Mouse (Mus musculus) hindbrain, embryonic 10.5 days (tissue): Measurements from ENCODE around the gene Mrpl57. TPM values are rescaled to one million over a fixed set of nuclear protein-coding genes. Genes with fewer than 3 reads are reported as not detected.

Experiments
- DNase-seq: peaks from one replicate; pipeline ENCODE4 v3.0.0-alpha.2; 2017; ENCODE audit warnings: low spot score
- H3K27ac ChIP-seq: fragments of 300-500 bp; sonication (generic); 2 replicates; pipeline ENCODE4 v1.5.1; 2016; ENCODE audit warnings: mild to moderate bottlenecking, moderate library complexity
- H3K27me3 ChIP-seq: fragments of 300-500 bp; sonication (generic); 2 replicates; pipeline ENCODE4 v1.6.1; 2016; ENCODE audit warnings: mild to moderate bottlenecking; ENCODE audit not compliant: poor library complexity, insufficient read depth, severe bottlenecking
- H3K36me3 ChIP-seq: fragments of 300-500 bp; sonication (generic); 2 replicates; pipeline ENCODE4 v1.6.1; 2016; ENCODE audit warnings: mild to moderate bottlenecking, moderate library complexity
- H3K4me1 ChIP-seq: fragments of 300-500 bp; sonication (generic); replicated peaks from 2 replicates; pipeline ENCODE4 v1.6.1; 2016; ENCODE audit warnings: mild to moderate bottlenecking
- H3K4me3 ChIP-seq: fragments of 300-500 bp; sonication (generic); 2 replicates; pipeline ENCODE4 v1.5.1; 2016; ENCODE audit warnings: mild to moderate bottlenecking, moderate library complexity
- H3K9me3 ChIP-seq: fragments of 300-500 bp; sonication (generic); 2 replicates; pipeline ENCODE4 v1.6.1; 2016; ENCODE audit warnings: mild to moderate bottlenecking, moderate library complexity
- WGBS: fragments of 180-500 bp; shearing (Covaris S2); methylation state at CpG from one replicate; pipeline ENCODE4 v1.1.7; 2016; 5-methylcytosine and 5-hydroxymethylcytosine counted together
- polyA plus RNA-seq: library from polyadenylated mRNA; unstranded; fragments of >200 nt; fragmentation: Nextera tagmentation; extraction: Ambion mirVana; gene quantifications from 2 replicates; pipeline ENCODE4 v1.2.1, GENCODE M21; 2016

Gene Mrpl57
- polyA plus RNA-seq, 1 experiment from 2014 or later: 161 TPM

GRCm38 (mm10) chr14:57866676-57867276 is 40.7 kb downstream of the Mrpl57 start:
- 96% methylated on average over 3 of the region's 3 CpGs for WGBS
- H3K27me3 ChIP-seq: no peaks in the 10 kb centered on the region
- H3K4me3 ChIP-seq: no peak overlapping the region
- H3K9me3 ChIP-seq: no peaks in the 10 kb centered on the region
- H3K36me3 ChIP-seq: peaks cover 68% of the 10 kb centered on the region
- H3K27ac ChIP-seq: no peak overlapping the region
- no peak for DNase-seq
- no peaks in the 10 kb centered on the region for H3K4me1 ChIP-seq

DNA sequence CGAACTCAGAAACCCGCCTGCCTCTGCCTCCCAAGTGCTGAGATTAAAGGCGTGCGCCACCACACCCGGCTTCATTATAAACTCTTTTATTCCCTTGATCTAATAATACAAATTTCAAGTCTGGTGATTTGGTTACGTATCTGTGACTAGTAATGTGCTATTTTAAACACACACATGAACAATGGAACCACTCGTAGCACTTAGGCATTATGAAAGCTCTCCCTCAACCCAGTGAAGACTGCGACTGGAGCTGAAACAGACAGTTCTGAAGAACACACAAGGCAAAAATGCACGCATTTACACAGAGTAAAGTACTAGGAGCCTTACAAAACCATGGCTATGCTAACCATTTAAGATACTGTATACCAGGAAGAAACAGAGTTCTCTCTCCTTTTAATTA is 51.9 kb downstream of the Mrpl57 start:
- Histone ChIP-seq H3K27ac (no peak overlapping the region), H3K27me3 (no peaks in the 10 kb centered on the region), H3K9me3 (no peaks in the 10 kb centered on the region), H3K4me3 (no peak overlapping the region), H3K4me1 (peaks cover 5% of the 10 kb centered on the region; the same call in 1 of the 2 replicates), H3K36me3 (peaks cover 13% of the 10 kb centered on the region)
- WGBS: 96% methylated on average over 9 of the region's 9 CpGs
- DNase-seq: no peak

Other genes starting within 250 kb of the Mrpl57 start
- gene Xpo4, start 160.8 kb upstream of the Mrpl57 start, polyA plus RNA-seq: 23.1 and 27.5 TPM in 2 replicates
- gene Gm49361, start 80.1 kb upstream of the Mrpl57 start, polyA plus RNA-seq: not detected in 2 replicates
- 16.1 and 17.5 TPM in 2 replicates for gene Lats2, start 67.8 kb upstream of the Mrpl57 start, polyA plus RNA-seq
- gene Sap18, start 28.1 kb upstream of the Mrpl57 start, polyA plus RNA-seq: 21.3 and 31.3 TPM in 2 replicates
- 43.7 and 51.5 TPM in 2 replicates for gene Ska3, start within 50 bp of the Mrpl57 start, polyA plus RNA-seq
- 43.9 and 49.0 TPM in 2 replicates for gene Zdhhc20, start 64.0 kb downstream of the Mrpl57 start, polyA plus RNA-seq
- 60.3 and 62.0 TPM in 2 replicates for gene Micu2, start 173.0 kb downstream of the Mrpl57 start, polyA plus RNA-seq
- 2.8 and 4.4 TPM in 2 replicates for gene Fgf9, start 244.3 kb downstream of the Mrpl57 start, polyA plus RNA-seq